Mouse (Mus musculus) small intestine, adult 2 months (tissue): ENCODE results near the gene Gkn3.

ENCODE experiments used
- CTCF ChIP-seq: fragments of 200-500 bp; IDR thresholded peaks from 2 replicates; pipeline ENCODE4 v1.5.1; 2012; ENCODE audit warnings: low read depth, mild to moderate bottlenecking, control low read depth, inconsistent platforms, low read length, moderate library complexity, mixed read lengths; ENCODE audit not compliant: insufficient replicate concordance, insufficient read length; ENCODE audit errors: extremely low read depth
- POLR2A ChIP-seq: fragments of 200-500 bp; IDR thresholded peaks from 2 replicates; pipeline ENCODE4 v1.6.1; 2012; ENCODE audit warnings: low read depth, mild to moderate bottlenecking, control low read depth, inconsistent platforms, low read length, moderate library complexity

- TF ChIP-seq POLR2A (no peak), CTCF (no peak)
These were observed 19.5 kb downstream of the Gkn3 start for GRCm38 (mm10) chr6:87369223-87369622.
